Mouse (Mus musculus): ENCODE measurements around the gene Cops7a. TPM values are rescaled to one million over a fixed set of nuclear protein-coding genes. Genes with fewer than 3 reads are reported as not detected.

Cops7a gene
- polyA plus RNA-seq, 1 experiment from 2014 or later = 140 TPM

DNA sequence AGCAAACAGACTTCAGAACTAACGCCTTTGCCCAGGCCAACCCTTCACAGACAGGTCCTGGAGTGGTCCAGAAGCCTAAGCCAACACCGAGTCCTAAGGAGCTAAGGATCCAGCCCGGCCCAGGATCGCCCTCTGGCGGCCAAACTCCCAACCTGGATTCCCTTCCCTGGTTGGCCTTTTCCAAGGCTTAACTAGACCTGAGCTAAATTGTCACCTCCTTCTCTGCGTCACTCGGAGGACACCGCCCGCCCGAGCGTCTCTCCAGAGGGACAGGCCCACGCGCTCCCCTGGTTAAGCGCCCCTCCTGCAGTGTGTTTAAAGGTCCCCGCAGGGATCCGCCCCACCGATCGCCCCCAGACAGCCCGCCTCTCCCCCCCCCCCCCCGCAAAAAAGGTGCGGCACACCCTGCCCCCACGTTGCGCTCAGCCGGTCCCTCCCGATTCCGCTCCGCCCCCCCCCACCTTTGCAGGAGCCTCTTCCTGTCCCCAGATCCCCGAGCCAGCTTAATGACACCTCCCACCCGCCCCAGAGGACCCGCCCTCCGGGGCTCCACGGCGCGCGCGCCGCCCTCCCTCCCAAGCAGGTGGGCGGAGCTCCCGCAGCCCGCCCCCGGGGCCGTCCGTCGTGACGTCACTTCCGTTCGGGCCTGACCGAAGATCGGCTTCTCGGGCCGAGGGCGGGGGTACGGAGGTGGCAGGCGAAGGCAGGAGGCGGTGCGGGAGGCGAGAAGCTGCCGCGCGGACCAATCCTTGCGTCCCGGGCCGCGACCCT is 34.4 kb downstream of the Cops7a start, which contains the start of gene Mlf2:
Gene Mlf2, plus strand, starts transcription at position 633 of the 771 bp plus-strand sequence.
- peak within 1 kb of the TSS; percentile 98 for H3K27ac ChIP-seq (ENCODE audit: low read length)
- H3K4me2 ChIP-seq (ENCODE audit: low read depth, low read length) = peak within 1 kb of the TSS; percentile 97
- H3K9me3 ChIP-seq (replicated peaks; ENCODE audit: control insufficient read depth, low read length) = no peaks in the 10 kb centered on the region; the same call in 1 of the 2 replicates
- H3K4me3 ChIP-seq (replicated peaks; ENCODE audit: low read length) = peak within 1 kb of the TSS; percentile 96
- peaks cover 26% of the 10 kb centered on the region for H3K4me1 ChIP-seq (ENCODE audit: control insufficient read depth, insufficient read depth, low read length)
- under 1% methylated on average over 61 of the region's 64 CpGs for WGBS
- peak; percentile 95 for ATAC-seq (ENCODE audit: insufficient read depth, low FRiP score)
- peaks cover 13% of the 10 kb centered on the region; the same call in 1 of the 2 replicates for H3K36me3 ChIP-seq (ENCODE audit: control insufficient read depth, insufficient read depth, low read length)
- H3K9ac ChIP-seq (ENCODE audit: low read length) = peak within 1 kb of the TSS; percentile 98
- no peaks in the 10 kb centered on the region for H3K27me3 ChIP-seq (ENCODE audit: control insufficient read depth, insufficient read depth, low read length)

DNA sequence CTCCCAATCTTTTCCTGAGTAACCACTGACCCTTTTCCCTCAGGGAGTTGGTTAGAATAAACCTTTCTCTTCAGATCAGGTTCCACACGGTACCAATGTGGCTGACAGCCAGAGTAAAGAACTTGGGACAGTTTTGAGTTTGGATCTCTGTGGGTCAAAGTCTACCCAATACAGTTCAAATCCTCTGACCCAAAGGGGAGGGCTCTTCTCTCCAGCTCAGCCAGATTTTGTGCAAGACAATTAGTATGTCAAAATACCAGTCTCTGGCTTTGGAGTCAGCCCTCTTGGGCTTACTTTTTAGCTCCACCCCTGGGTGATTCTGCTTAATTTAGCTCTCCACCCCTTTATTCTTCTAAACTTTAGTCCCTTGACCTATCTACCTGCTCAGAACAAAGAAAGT is 35.1 kb downstream of the Cops7a start:
- WGBS = 28% methylated on average over 1 of the region's 1 CpGs
- Histone ChIP-seq H3K9ac (ENCODE audit: low read length) (peak overlapping the region; percentile 65), H3K4me1 (ENCODE audit: control insufficient read depth, insufficient read depth, low read length) (peaks cover 33% of the 10 kb centered on the region), H3K4me2 (ENCODE audit: low read depth, low read length) (peak overlapping the region; percentile 40), H3K36me3 (ENCODE audit: control insufficient read depth, insufficient read depth, low read length) (peaks cover 11% of the 10 kb centered on the region; the same call in 1 of the 2 replicates), H3K27ac (ENCODE audit: low read length) (peak overlapping the region; percentile 98), H3K4me3 (replicated peaks; ENCODE audit: low read length) (peak overlapping the region; percentile 96), H3K27me3 (ENCODE audit: control insufficient read depth, insufficient read depth, low read length) (no peaks in the 10 kb centered on the region), H3K9me3 (replicated peaks; ENCODE audit: control insufficient read depth, low read length) (no peaks in the 10 kb centered on the region; the same call in 1 of the 2 replicates)
- no peak for ATAC-seq (ENCODE audit: insufficient read depth, low FRiP score)

DNA sequence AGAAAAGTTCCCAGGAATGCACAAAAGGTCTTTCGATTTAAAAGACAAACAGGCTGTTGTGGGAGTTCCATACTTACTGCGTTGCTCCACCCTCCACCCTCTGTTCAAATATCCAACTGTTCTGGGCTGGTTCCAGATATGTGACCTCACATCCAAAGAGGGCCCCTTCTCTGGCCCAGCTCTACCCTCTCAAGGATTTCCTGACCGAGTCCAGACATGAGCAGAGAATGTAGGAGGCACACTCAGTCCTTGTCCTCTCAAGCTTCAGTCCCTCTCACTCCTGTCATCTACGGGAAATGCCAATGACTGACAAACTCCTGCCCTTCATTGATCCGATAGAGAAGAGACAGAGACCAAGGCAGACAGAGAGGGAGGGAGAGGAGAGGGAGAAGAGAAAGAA is 39.4 kb downstream of the Cops7a start:
- peak overlapping the region; percentile 61 for H3K4me2 ChIP-seq (ENCODE audit: low read depth, low read length)
- peak overlapping the region; percentile 73 for H3K9ac ChIP-seq (ENCODE audit: low read length)
- H3K27ac ChIP-seq (ENCODE audit: low read length) = peak overlapping the region; percentile 98
- peak; percentile 65 for ATAC-seq (ENCODE audit: insufficient read depth, low FRiP score)
- WGBS = 7% methylated on average over 5 of the region's 5 CpGs
- no peaks in the 10 kb centered on the region for H3K36me3 ChIP-seq (ENCODE audit: control insufficient read depth, insufficient read depth, low read length)
- peak overlapping the region; percentile 37 for H3K4me3 ChIP-seq (replicated peaks; ENCODE audit: low read length)
- H3K27me3 ChIP-seq (ENCODE audit: control insufficient read depth, insufficient read depth, low read length) = no peaks in the 10 kb centered on the region
- H3K9me3 ChIP-seq (replicated peaks; ENCODE audit: control insufficient read depth, low read length) = no peaks in the 10 kb centered on the region
- H3K4me1 ChIP-seq (ENCODE audit: control insufficient read depth, insufficient read depth, low read length) = peaks cover 34% of the 10 kb centered on the region

- Histone ChIP-seq H3K27me3 (ENCODE audit: control insufficient read depth, insufficient read depth, low read length) (no peaks in the 10 kb centered on the region), H3K4me3 (replicated peaks; ENCODE audit: low read length) (peak overlapping the region; percentile 37), H3K4me2 (ENCODE audit: low read depth, low read length) (peak overlapping the region; percentile 61), H3K9me3 (replicated peaks; ENCODE audit: control insufficient read depth, low read length) (no peaks in the 10 kb centered on the region), H3K9ac (ENCODE audit: low read length) (peak overlapping the region; percentile 73), H3K36me3 (ENCODE audit: control insufficient read depth, insufficient read depth, low read length) (no peaks in the 10 kb centered on the region), H3K4me1 (ENCODE audit: control insufficient read depth, insufficient read depth, low read length) (peaks cover 37% of the 10 kb centered on the region), H3K27ac (ENCODE audit: low read length) (peak overlapping the region; percentile 98)
- 0 out of 2 replicates have a peak, but pooled peaks have one; percentile 19 for ATAC-seq (ENCODE audit: insufficient read depth, low FRiP score)
- WGBS = 14% methylated on average over 12 of the region's 12 CpGs
Measured at GRCm38 (mm10) chr6:124925173-124925793, 40.1 kb downstream of the Cops7a start.

- ATAC-seq (ENCODE audit: insufficient read depth, low FRiP score) = no peak
- no peak overlapping the region for H3K4me2 ChIP-seq (ENCODE audit: low read depth, low read length)
- 57% methylated on average over 4 of the region's 4 CpGs for WGBS
- H3K4me3 ChIP-seq (replicated peaks; ENCODE audit: low read length) = no peak overlapping the region
- H3K27ac ChIP-seq (ENCODE audit: low read length) = peak overlapping the region; percentile 100; the same call in 1 of the 2 replicates
- no peak overlapping the region for H3K9ac ChIP-seq (ENCODE audit: low read length)
- no peaks in the 10 kb centered on the region for H3K27me3 ChIP-seq (ENCODE audit: control insufficient read depth, insufficient read depth, low read length)
- peaks cover 44% of the 10 kb centered on the region for H3K4me1 ChIP-seq (ENCODE audit: control insufficient read depth, insufficient read depth, low read length)
- no peaks in the 10 kb centered on the region for H3K9me3 ChIP-seq (replicated peaks; ENCODE audit: control insufficient read depth, low read length)
- no peaks in the 10 kb centered on the region for H3K36me3 ChIP-seq (ENCODE audit: control insufficient read depth, insufficient read depth, low read length)
Measured at GRCm38 (mm10) chr6:124921539-124921938, 43.8 kb downstream of the Cops7a start.

- peak overlapping the region; percentile 74 for H3K9ac ChIP-seq (ENCODE audit: low read length)
- no peaks in the 10 kb centered on the region for H3K36me3 ChIP-seq (ENCODE audit: control insufficient read depth, insufficient read depth, low read length)
- peak overlapping the region; percentile 75 for H3K4me2 ChIP-seq (ENCODE audit: low read depth, low read length)
- ATAC-seq (ENCODE audit: insufficient read depth, low FRiP score) = no peak
- peaks cover 42% of the 10 kb centered on the region for H3K4me1 ChIP-seq (ENCODE audit: control insufficient read depth, insufficient read depth, low read length)
- WGBS = 29% methylated on average over 9 of the region's 9 CpGs
- peak overlapping the region; percentile 89 for H3K4me3 ChIP-seq (replicated peaks; ENCODE audit: low read length)
- no peaks in the 10 kb centered on the region for H3K27me3 ChIP-seq (ENCODE audit: control insufficient read depth, insufficient read depth, low read length)
- H3K9me3 ChIP-seq (replicated peaks; ENCODE audit: control insufficient read depth, low read length) = no peaks in the 10 kb centered on the region
- peak overlapping the region; percentile 100 for H3K27ac ChIP-seq (ENCODE audit: low read length)
Measured at GRCm38 (mm10) chr6:124920318-124921085, 44.8 kb downstream of the Cops7a start.

DNA sequence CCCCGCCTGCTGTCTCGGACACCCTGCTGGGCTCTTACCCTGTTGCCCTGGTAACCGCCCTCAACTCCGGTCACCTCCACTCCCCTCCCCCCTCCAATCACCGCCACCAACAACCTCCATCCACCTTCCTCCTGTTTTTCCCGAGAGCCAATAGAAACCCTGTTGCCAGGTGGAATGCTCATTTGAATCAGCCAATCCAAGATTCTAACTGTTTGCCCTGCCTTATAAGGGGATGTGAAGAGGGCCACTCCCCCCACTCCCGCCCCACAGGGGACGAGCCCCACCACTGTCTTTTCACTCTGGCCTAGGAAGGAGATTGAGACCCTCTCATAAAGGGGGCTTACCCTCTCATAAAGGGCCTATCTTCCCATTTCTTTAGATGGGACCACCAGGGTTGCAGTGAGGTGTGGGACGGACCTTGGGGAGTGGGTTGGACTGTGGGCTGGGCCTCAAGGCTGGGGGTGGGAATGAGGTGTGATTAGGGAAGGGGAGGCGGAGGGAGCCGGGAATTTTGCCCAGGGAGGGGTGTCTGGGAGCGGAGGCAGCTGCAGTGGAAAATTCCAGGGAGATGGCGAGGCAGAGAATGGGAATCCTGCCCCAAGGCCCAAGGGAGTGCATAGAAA is 45.5 kb downstream of the Cops7a start, which contains the start of gene Ptms:
Gene Ptms, minus strand, starts transcription at position 409 of the 623 bp plus-strand sequence.
- WGBS = 3% methylated on average over 13 of the region's 13 CpGs
- peak; percentile 87 for ATAC-seq (ENCODE audit: insufficient read depth, low FRiP score)
- H3K27me3 ChIP-seq (ENCODE audit: control insufficient read depth, insufficient read depth, low read length) = no peaks in the 10 kb centered on the region
- H3K9me3 ChIP-seq (replicated peaks; ENCODE audit: control insufficient read depth, low read length) = no peaks in the 10 kb centered on the region
- H3K4me3 ChIP-seq (replicated peaks; ENCODE audit: low read length) = peak within 1 kb of the TSS; percentile 89
- H3K9ac ChIP-seq (ENCODE audit: low read length) = peak within 1 kb of the TSS; percentile 100
- H3K4me2 ChIP-seq (ENCODE audit: low read depth, low read length) = peak within 1 kb of the TSS; percentile 75
- no peaks in the 10 kb centered on the region for H3K36me3 ChIP-seq (ENCODE audit: control insufficient read depth, insufficient read depth, low read length)
- peak within 1 kb of the TSS; percentile 100 for H3K27ac ChIP-seq (ENCODE audit: low read length)
- H3K4me1 ChIP-seq (ENCODE audit: control insufficient read depth, insufficient read depth, low read length) = peaks cover 44% of the 10 kb centered on the region

GRCm38 (mm10) chr6:124918890-124919627 is 46.3 kb downstream of the Cops7a start:
- no peak for ATAC-seq (ENCODE audit: insufficient read depth, low FRiP score)
- 14% methylated on average over 13 of the region's 14 CpGs for WGBS
- Histone ChIP-seq H3K4me3 (replicated peaks; ENCODE audit: low read length) (peak overlapping the region; percentile 89), H3K9me3 (replicated peaks; ENCODE audit: control insufficient read depth, low read length) (no peaks in the 10 kb centered on the region), H3K36me3 (ENCODE audit: control insufficient read depth, insufficient read depth, low read length) (peaks cover 6% of the 10 kb centered on the region), H3K9ac (ENCODE audit: low read length) (peak overlapping the region; percentile 100), H3K27ac (ENCODE audit: low read length) (peak overlapping the region; percentile 100), H3K27me3 (ENCODE audit: control insufficient read depth, insufficient read depth, low read length) (no peaks in the 10 kb centered on the region), H3K4me1 (ENCODE audit: control insufficient read depth, insufficient read depth, low read length) (peaks cover 50% of the 10 kb centered on the region), H3K4me2 (ENCODE audit: low read depth, low read length) (peak overlapping the region; percentile 75)
